Mouse (Mus musculus) erythroblast, embryonic 14.5 days (primary cell): Measurements from ENCODE around the gene A730071L15Rik.

Experiments used
- GATA1 ChIP-seq: IDR thresholded peaks from 2 replicates; pipeline ENCODE4 v1.6.1; 2012; ENCODE audit warnings: low read length, inconsistent platforms, mixed read lengths
- TAL1 ChIP-seq: IDR thresholded peaks from 3 replicates; pipeline ENCODE4 v1.6.1; 2012; ENCODE audit warnings: low read length, inconsistent platforms, mixed read lengths

DNA sequence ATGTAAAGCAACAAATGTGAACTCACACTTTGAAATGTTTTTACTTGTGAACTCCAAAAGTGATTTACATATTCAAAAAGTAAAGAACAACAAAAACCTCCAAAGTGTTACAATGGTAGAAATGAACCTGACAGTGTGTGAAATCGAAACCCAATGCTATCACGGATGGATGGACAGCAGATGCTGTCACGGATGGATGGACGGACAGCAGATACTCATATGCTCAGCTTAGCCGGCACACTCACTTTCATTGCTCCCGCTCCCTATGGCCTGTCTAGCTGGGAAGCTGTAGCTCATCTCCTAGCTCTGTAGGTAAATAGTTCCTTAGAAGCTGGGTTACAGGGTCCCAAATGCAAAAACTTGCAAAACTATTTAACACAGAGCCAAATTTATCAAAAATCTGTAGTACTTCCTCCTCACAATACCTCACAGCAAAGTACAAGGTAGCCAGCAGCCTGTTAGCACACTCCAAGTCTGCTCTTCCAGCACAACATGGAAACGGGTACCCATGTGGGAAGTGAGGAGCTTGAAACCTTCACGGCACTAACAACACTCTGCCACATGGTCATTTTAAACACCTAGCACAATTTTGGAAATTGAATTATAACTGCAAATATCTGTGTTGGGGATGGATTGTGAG is 21.9 kb upstream of the A730071L15Rik start:
- TF ChIP-seq GATA1: no peak
- no peak for TF ChIP-seq TAL1
